Mouse (Mus musculus) liver, embryonic 15.5 days (tissue): ENCODE data around the gene Lkaaear1. TPM values are rescaled to one million over a fixed set of nuclear protein-coding genes. Genes with fewer than 3 reads are reported as not detected.

Experiments used
- ATAC-seq: fragments of 200-750 bp; cut with Nextera tagmentation; 2 replicates; pipeline ENCODE4 v1.8.0; 2017; ENCODE audit warnings: moderate number of reproducible peaks, mild to moderate bottlenecking, moderate library complexity; ENCODE audit not compliant: insufficient read depth
- H3K27ac ChIP-seq: fragments of 300-500 bp; sonication (generic); replicated peaks from 2 replicates; pipeline ENCODE4 v1.5.1; 2015; ENCODE audit warnings: mild to moderate bottlenecking, inconsistent platforms
- H3K27me3 ChIP-seq: fragments of 300-500 bp; sonication (generic); 2 replicates; pipeline ENCODE4 v1.6.1; 2015; ENCODE audit warnings: mild to moderate bottlenecking, inconsistent platforms
- H3K36me3 ChIP-seq: fragments of 300-500 bp; sonication (generic); replicated peaks from 2 replicates; pipeline ENCODE4 v1.6.1; 2015; ENCODE audit warnings: moderate library complexity, mild to moderate bottlenecking, inconsistent platforms
- H3K4me1 ChIP-seq: fragments of 300-500 bp; sonication (generic); replicated peaks from 2 replicates; pipeline ENCODE4 v1.6.1; 2015; ENCODE audit warnings: inconsistent platforms
- H3K4me2 ChIP-seq: fragments of 300-500 bp; sonication (generic); 2 replicates; pipeline ENCODE4 v1.6.1; 2015; ENCODE audit warnings: moderate library complexity, mild to moderate bottlenecking, inconsistent platforms
- H3K4me3 ChIP-seq: fragments of 300-500 bp; sonication (generic); replicated peaks from 2 replicates; pipeline ENCODE4 v1.5.1; 2015; ENCODE audit warnings: mild to moderate bottlenecking, inconsistent platforms
- H3K9ac ChIP-seq: fragments of 300-500 bp; sonication (generic); 2 replicates; pipeline ENCODE4 v1.6.1; 2015; ENCODE audit warnings: moderate library complexity, mild to moderate bottlenecking, inconsistent platforms
- H3K9me3 ChIP-seq: fragments of 300-500 bp; sonication (generic); replicated peaks from 2 replicates; pipeline ENCODE4 v1.6.1; 2016; ENCODE audit warnings: inconsistent platforms
- WGBS: fragments of 180-500 bp; shearing (Covaris S2); methylation state at CpG from one replicate; pipeline ENCODE4 v1.1.7; 2015; ENCODE audit warnings: mixed read lengths; ENCODE audit not compliant: insufficient replicate concordance; 5-methylcytosine and 5-hydroxymethylcytosine counted together
- polyA plus RNA-seq: library from polyadenylated mRNA; unstranded; fragments of >200 nt; fragmentation: Nextera tagmentation; extraction: Ambion mirVana; gene quantifications from 2 replicates; pipeline ENCODE4 v1.2.1, GENCODE M21; 2015

Gene Lkaaear1
- polyA plus RNA-seq, 1 experiment from 2014 or later: not detected

- 79% methylated on average over 1 of the region's 1 CpGs for WGBS
- Histone ChIP-seq H3K36me3 (no peaks in the 10 kb centered on the region), H3K4me3 (no peak overlapping the region), H3K27ac (no peak overlapping the region), H3K4me1 (peaks cover 7% of the 10 kb centered on the region), H3K27me3 (peaks cover 29% of the 10 kb centered on the region), H3K4me2 (no peak overlapping the region), H3K9ac (no peak overlapping the region), H3K9me3 (no peaks in the 10 kb centered on the region)
- no peak for ATAC-seq
Measured at GRCm38 (mm10) chr2:181695776-181696175, 2.5 kb downstream of the Lkaaear1 start.

GRCm38 (mm10) chr2:181694581-181694980 lies 3.7 kb downstream of the Lkaaear1 start:
- 57% methylated on average over 3 of the region's 3 CpGs for WGBS
- peaks cover 7% of the 10 kb centered on the region for H3K4me1 ChIP-seq
- no peaks in the 10 kb centered on the region for H3K36me3 ChIP-seq
- H3K4me2 ChIP-seq: peak overlapping the region; percentile 74; the same call in 1 of the 2 replicates
- no peaks in the 10 kb centered on the region for H3K9me3 ChIP-seq
- H3K9ac ChIP-seq: no peak overlapping the region
- peaks cover 29% of the 10 kb centered on the region for H3K27me3 ChIP-seq
- H3K27ac ChIP-seq: no peak overlapping the region
- peak overlapping the region; percentile 57; the same call in 1 of the 2 replicates for H3K4me3 ChIP-seq
- ATAC-seq: no peak

- peaks cover 29% of the 10 kb centered on the region for H3K27me3 ChIP-seq
- H3K9me3 ChIP-seq: no peaks in the 10 kb centered on the region
- under 1% methylated on average over 75 of the region's 75 CpGs for WGBS
- H3K4me2 ChIP-seq: peak within 1 kb of the TSS; percentile 74
- no peak within 1 kb of the TSS for H3K27ac ChIP-seq
- peak within 1 kb of the TSS; percentile 39 for H3K9ac ChIP-seq
- peaks cover 7% of the 10 kb centered on the region for H3K4me1 ChIP-seq
- peak within 1 kb of the TSS; percentile 57 for H3K4me3 ChIP-seq
- ATAC-seq: peak; percentile 67
- H3K36me3 ChIP-seq: 0 out of 2 replicates have a peak, but pooled peaks cover 4% of the 10 kb centered on the region
Measured at GRCm38 (mm10) chr2:181693339-181694280, 4.6 kb downstream of the Lkaaear1 start, which contains the start of gene Rgs19. Gene Rgs19, minus strand, starts transcription at chr2:181693977.

GRCm38 (mm10) chr2:181692304-181692703 lies 5.9 kb downstream of the Lkaaear1 start:
- H3K27ac ChIP-seq: no peak overlapping the region
- H3K9me3 ChIP-seq: no peaks in the 10 kb centered on the region
- ATAC-seq: no peak
- H3K9ac ChIP-seq: no peak overlapping the region
- 49% methylated on average over 3 of the region's 3 CpGs for WGBS
- peaks cover 7% of the 10 kb centered on the region for H3K4me1 ChIP-seq
- 0 out of 2 replicates have a peak, but pooled peaks cover 4% of the 10 kb centered on the region for H3K36me3 ChIP-seq
- H3K27me3 ChIP-seq: peaks cover 29% of the 10 kb centered on the region
- H3K4me3 ChIP-seq: peak overlapping the region; percentile 57
- peak overlapping the region; percentile 74 for H3K4me2 ChIP-seq

GRCm38 (mm10) chr2:181691571-181691970 lies 6.7 kb downstream of the Lkaaear1 start:
- peak overlapping the region; percentile 57 for H3K4me3 ChIP-seq
- no peak overlapping the region for H3K9ac ChIP-seq
- WGBS: 23% methylated on average over 4 of the region's 4 CpGs

GRCm38 (mm10) chr2:181691083-181691482 lies 7.2 kb downstream of the Lkaaear1 start:
- Histone ChIP-seq H3K9ac (no peak overlapping the region), H3K4me3 (peak overlapping the region; percentile 31), H3K4me2 (peak overlapping the region; percentile 74), H3K27me3 (peaks cover 29% of the 10 kb centered on the region), H3K27ac (0 out of 2 replicates have a peak overlapping the region, but pooled peaks have one; percentile 0), H3K9me3 (no peaks in the 10 kb centered on the region), H3K36me3 (0 out of 2 replicates have a peak, but pooled peaks cover 4% of the 10 kb centered on the region), H3K4me1 (peaks cover 7% of the 10 kb centered on the region)
- 61% methylated on average over 6 of the region's 6 CpGs for WGBS
- ATAC-seq: no peak

More at GRCm38 (mm10) chr2:181691571-181691970, 6.7 kb downstream of the Lkaaear1 start:
- H3K27me3 ChIP-seq: peaks cover 29% of the 10 kb centered on the region
- H3K4me1 ChIP-seq: peaks cover 7% of the 10 kb centered on the region
- H3K36me3 ChIP-seq: 0 out of 2 replicates have a peak, but pooled peaks cover 4% of the 10 kb centered on the region
- no peak for ATAC-seq
- H3K9me3 ChIP-seq: no peaks in the 10 kb centered on the region
- H3K27ac ChIP-seq: 0 out of 2 replicates have a peak overlapping the region, but pooled peaks have one; percentile 0
- H3K4me2 ChIP-seq: peak overlapping the region; percentile 74

GRCm38 (mm10) chr2:181689466-181690160 lies 8.6 kb downstream of the Lkaaear1 start:
- peaks cover 7% of the 10 kb centered on the region for H3K4me1 ChIP-seq
- H3K9me3 ChIP-seq: no peaks in the 10 kb centered on the region
- no peak overlapping the region for H3K4me3 ChIP-seq
- peaks cover 4% of the 10 kb centered on the region; the same call in 1 of the 2 replicates for H3K36me3 ChIP-seq
- peaks cover 22% of the 10 kb centered on the region for H3K27me3 ChIP-seq
- WGBS: 74% methylated on average over 10 of the region's 10 CpGs
- no peak for ATAC-seq
- no peak overlapping the region for H3K27ac ChIP-seq
- H3K4me2 ChIP-seq: no peak overlapping the region
- H3K9ac ChIP-seq: no peak overlapping the region

GRCm38 (mm10) chr2:181687586-181687985 lies 10.7 kb downstream of the Lkaaear1 start:
- H3K27me3 ChIP-seq: peaks cover 2% of the 10 kb centered on the region
- no peaks in the 10 kb centered on the region; the same call in 1 of the 2 replicates for H3K4me1 ChIP-seq
- no peak overlapping the region for H3K9ac ChIP-seq
- no peak overlapping the region for H3K4me3 ChIP-seq
- ATAC-seq: no peak
- WGBS: 71% methylated on average over 8 of the region's 8 CpGs
- no peak overlapping the region for H3K27ac ChIP-seq
- no peak overlapping the region for H3K4me2 ChIP-seq
- H3K36me3 ChIP-seq: peaks cover 4% of the 10 kb centered on the region; the same call in 1 of the 2 replicates
- H3K9me3 ChIP-seq: no peaks in the 10 kb centered on the region

GRCm38 (mm10) chr2:181685686-181686085 lies 12.6 kb downstream of the Lkaaear1 start:
- Histone ChIP-seq H3K4me3 (no peak overlapping the region), H3K36me3 (peaks cover 4% of the 10 kb centered on the region; the same call in 1 of the 2 replicates), H3K9me3 (no peaks in the 10 kb centered on the region), H3K4me1 (peaks cover 7% of the 10 kb centered on the region), H3K4me2 (no peak overlapping the region), H3K27ac (no peak overlapping the region), H3K27me3 (peaks cover 8% of the 10 kb centered on the region), H3K9ac (no peak overlapping the region)
- WGBS: 67% methylated on average over 4 of the region's 4 CpGs
- no peak for ATAC-seq

GRCm38 (mm10) chr2:181684713-181685112 lies 13.5 kb downstream of the Lkaaear1 start:
- no peak for ATAC-seq
- WGBS: 21% methylated on average over 1 of the region's 1 CpGs

More at GRCm38 (mm10) chr2:181684713-181685112, 13.5 kb downstream of the Lkaaear1 start:
- Histone ChIP-seq H3K9me3 (no peaks in the 10 kb centered on the region), H3K4me3 (no peak overlapping the region), H3K9ac (no peak overlapping the region), H3K36me3 (peaks cover 4% of the 10 kb centered on the region; the same call in 1 of the 2 replicates), H3K4me1 (peaks cover 17% of the 10 kb centered on the region), H3K27ac (no peak overlapping the region), H3K4me2 (no peak overlapping the region), H3K27me3 (peaks cover 14% of the 10 kb centered on the region)
